Mouse (Mus musculus) liver, embryonic 14.5 days (tissue): ENCODE measurements around the gene Slc3a2.

Experiments used
- CTCF ChIP-seq: IDR thresholded peaks from 2 replicates; pipeline ENCODE4 v1.5.1; 2016; ENCODE audit warnings: antibody characterized with exemption, low read depth, control low read depth
- EP300 ChIP-seq: IDR thresholded peaks from 2 replicates; pipeline ENCODE4 v1.6.1; 2016; ENCODE audit warnings: antibody characterized with exemption, low read depth

- TF ChIP-seq CTCF, result no peak
- no peak for TF ChIP-seq EP300
Measured at GRCm38 (mm10) chr19:8740603-8741002, 17.4 kb upstream of the Slc3a2 start, which contains the start of gene 1700092M07Rik.
